Mouse (Mus musculus): ENCODE measurements around the gene Inhbc.

- TF ChIP-seq POLR2A (IDR thresholded peaks at IDR 0.05; ENCODE audit: insufficient read depth, low read depth, low read length) = no peak
- TF ChIP-seq CTCF (IDR thresholded peaks at IDR 0.05) = no peak
- no peak for TF ChIP-seq EP300 (IDR thresholded peaks at IDR 0.05; ENCODE audit: insufficient read depth, low read depth, low read length)
These were observed 14.9 kb downstream of the Inhbc start for GRCm38 (mm10) chr10:127355336-127355735.
